Mouse (Mus musculus) MEL-GATA-1-ER (cell line): ENCODE data around the gene Igfn1.

Experiments used
- DNase-seq: peaks from one replicate; pipeline ENCODE4 v3.0.0-alpha.2; 2012; ENCODE audit warnings: low read depth; ENCODE audit errors: extremely low read depth

Gene Igfn1

GRCm38 (mm10) chr1:135936091-135936490 is 70.1 kb downstream of the Igfn1 start:
- DNase-seq = no peak

- DNase-seq = no peak
These were observed 72.3 kb downstream of the Igfn1 start for GRCm38 (mm10) chr1:135933704-135934293.

- peak; percentile 28 for DNase-seq
These were observed 76.3 kb downstream of the Igfn1 start for GRCm38 (mm10) chr1:135929876-135930275.

GRCm38 (mm10) chr1:135925848-135926247 is 80.3 kb downstream of the Igfn1 start:
- no peak for DNase-seq

GRCm38 (mm10) chr1:135924377-135924994 is 81.7 kb downstream of the Igfn1 start:
- no peak for DNase-seq

- DNase-seq = no peak
These were observed 82.9 kb downstream of the Igfn1 start for GRCm38 (mm10) chr1:135923229-135923628.

- no peak for DNase-seq
These were observed 87.3 kb downstream of the Igfn1 start, which contains the start of gene Pkp1 for GRCm38 (mm10) chr1:135918644-135919407. Gene Pkp1 (minus strand): TSS chr1:135919207.

- DNase-seq = no peak
These were observed 88.9 kb downstream of the Igfn1 start for GRCm38 (mm10) chr1:135917206-135917605.

GRCm38 (mm10) chr1:135916486-135917058 is 89.6 kb downstream of the Igfn1 start:
- DNase-seq = no peak

GRCm38 (mm10) chr1:135913657-135914056 is 92.5 kb downstream of the Igfn1 start:
- DNase-seq = no peak

GRCm38 (mm10) chr1:135909381-135909780 is 96.8 kb downstream of the Igfn1 start:
- DNase-seq = no peak

- DNase-seq = no peak
These were observed 99.4 kb downstream of the Igfn1 start for GRCm38 (mm10) chr1:135906736-135907135.
